Mouse (Mus musculus) liver, embryonic 16.5 days (tissue): ENCODE data around the gene Npb. TPM values are rescaled to one million over a fixed set of nuclear protein-coding genes. Genes with fewer than 3 reads are reported as not detected.
A peak's percentile ranks its signal among the peaks of the same experiment; 100 is the strongest.
"Not testable (repeated sequence)": the region's sequence is repeated elsewhere in the genome, so short reads cannot be mapped to it uniquely, and the experiment has no call there.

Experiments used
- ATAC-seq: fragments of 200-750 bp; cut with Nextera tagmentation; 2 replicates; pipeline ENCODE4 v1.8.0; 2017; ENCODE audit warnings: low read depth, mild to moderate bottlenecking, moderate number of reproducible peaks, moderate library complexity
- H3K27ac ChIP-seq: fragments of 300-500 bp; sonication (generic); 2 replicates; pipeline ENCODE4 v1.5.1; 2014; ENCODE audit warnings: mild to moderate bottlenecking, low read length
- H3K27me3 ChIP-seq: fragments of 300-500 bp; sonication (generic); 2 replicates; pipeline ENCODE4 v1.6.1; 2014; ENCODE audit warnings: low read depth, low read length, mixed read lengths; ENCODE audit not compliant: control insufficient read depth, insufficient read depth
- H3K36me3 ChIP-seq: fragments of 300-500 bp; sonication (generic); 2 replicates; pipeline ENCODE4 v1.6.1; 2014; ENCODE audit warnings: mild to moderate bottlenecking; ENCODE audit not compliant: control insufficient read depth, insufficient read depth
- H3K4me1 ChIP-seq: fragments of 300-500 bp; sonication (generic); 2 replicates; pipeline ENCODE4 v1.6.1; 2014; ENCODE audit warnings: low read depth, low read length, mixed read lengths; ENCODE audit not compliant: control insufficient read depth
- H3K4me2 ChIP-seq: fragments of 300-500 bp; sonication (generic); 2 replicates; pipeline ENCODE4 v1.6.1; 2014; ENCODE audit warnings: low read depth, low read length, mixed read lengths
- H3K4me3 ChIP-seq: fragments of 300-500 bp; sonication (generic); 2 replicates; pipeline ENCODE4 v1.5.1; 2014; ENCODE audit warnings: low read depth, mild to moderate bottlenecking, low read length
- H3K9ac ChIP-seq: fragments of 300-500 bp; sonication (generic); 2 replicates; pipeline ENCODE4 v1.6.1; 2014; ENCODE audit warnings: low read depth, low read length
- H3K9me3 ChIP-seq: fragments of 300-500 bp; sonication (generic); replicated peaks from 2 replicates; pipeline ENCODE4 v1.6.1; 2016; ENCODE audit warnings: low read length; ENCODE audit not compliant: control insufficient read depth
- WGBS: fragments of 180-500 bp; shearing (Covaris S2); extraction: QIAGEN DNeasy Blood & Tissue Kit; methylation state at CpG from one replicate; pipeline ENCODE4 v1.1.7; 2014; ENCODE audit not compliant: insufficient replicate concordance; 5-methylcytosine and 5-hydroxymethylcytosine counted together
- polyA plus RNA-seq: library from polyadenylated mRNA; unstranded; fragments of >200 nt; fragmentation: Nextera tagmentation; extraction: Ambion mirVana; gene quantifications from 2 replicates; pipeline ENCODE4 v1.2.1, GENCODE M21; 2015

Gene Npb
- polyA plus RNA-seq, 1 experiment from 2014 or later, result 16.4 TPM

DNA sequence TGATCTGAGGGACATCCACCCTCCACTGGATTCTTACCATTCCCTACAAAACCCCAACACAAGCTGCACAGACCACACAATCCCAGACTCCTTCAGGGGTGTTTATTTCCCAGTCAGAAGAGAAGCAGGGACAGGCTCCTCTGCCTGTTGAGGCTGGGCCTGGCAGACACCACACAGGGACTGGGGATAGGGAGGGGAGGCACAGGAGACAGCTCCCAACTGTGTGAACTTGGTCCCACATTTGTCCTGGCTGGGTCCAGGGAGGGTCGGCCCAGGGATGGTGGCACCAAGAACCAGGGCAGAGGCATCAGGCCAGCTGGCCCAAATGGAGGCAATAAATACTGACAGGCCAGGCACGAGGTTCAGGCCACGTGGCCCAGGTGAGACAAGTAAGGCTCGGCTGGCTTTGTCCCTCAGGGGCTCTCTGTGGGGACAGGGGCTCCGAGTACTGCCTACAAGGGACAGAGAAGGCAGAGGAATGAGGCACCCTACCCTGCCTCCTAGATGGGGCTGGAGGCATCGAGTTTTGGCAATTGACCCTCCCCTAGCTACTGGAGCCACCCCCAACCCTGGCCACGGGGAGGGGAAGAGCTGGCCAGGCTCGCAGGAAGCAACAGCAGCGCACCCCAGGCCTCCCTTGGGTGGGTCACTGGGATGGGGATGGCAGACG, 30.1 kb upstream of the Npb start:
- Histone ChIP-seq H3K4me1 (peaks cover 51% of the 10 kb centered on the region), H3K4me2 (no peak overlapping the region), H3K27ac (no peak overlapping the region), H3K9me3 (no peaks in the 10 kb centered on the region), H3K36me3 (peaks cover 16% of the 10 kb centered on the region), H3K4me3 (no peak overlapping the region), H3K9ac (no peak overlapping the region), H3K27me3 (no peaks in the 10 kb centered on the region)
- 80% methylated on average over 10 of the region's 10 CpGs for WGBS
- ATAC-seq, result no peak

DNA sequence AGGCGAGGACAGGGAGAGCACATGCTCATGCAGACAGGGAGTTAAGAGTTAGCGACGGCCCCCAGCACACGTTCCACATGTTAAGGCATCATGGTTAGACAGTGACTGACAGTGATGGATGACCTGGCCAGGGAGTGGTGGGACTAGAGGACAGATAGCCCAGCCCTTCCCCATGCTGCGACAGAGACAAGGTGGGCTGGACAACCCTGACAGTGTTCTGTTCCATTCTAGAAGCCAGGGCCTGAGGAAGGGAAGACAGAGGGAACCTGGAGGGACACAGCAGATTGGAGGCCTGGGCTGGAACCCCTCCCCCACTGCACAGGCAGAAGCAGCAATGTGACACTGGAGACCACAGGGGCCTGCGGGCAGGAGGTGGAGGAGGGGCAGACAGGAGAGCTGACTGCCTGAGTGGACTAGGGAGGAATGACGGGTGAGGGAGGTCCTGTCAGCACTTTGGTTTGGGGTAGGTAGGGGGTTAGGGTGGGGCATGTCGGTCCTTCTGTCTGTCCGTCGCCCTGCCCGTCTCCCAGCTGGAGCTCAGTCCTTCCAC, 29.5 kb upstream of the Npb start:
- 81% methylated on average over 11 of the region's 11 CpGs for WGBS
- ATAC-seq, result no peak
- Histone ChIP-seq H3K9me3 (no peaks in the 10 kb centered on the region), H3K36me3 (peaks cover 17% of the 10 kb centered on the region), H3K27me3 (no peaks in the 10 kb centered on the region), H3K4me1 (peaks cover 51% of the 10 kb centered on the region), H3K9ac (no peak overlapping the region), H3K4me2 (no peak overlapping the region), H3K27ac (no peak overlapping the region), H3K4me3 (no peak overlapping the region)

DNA sequence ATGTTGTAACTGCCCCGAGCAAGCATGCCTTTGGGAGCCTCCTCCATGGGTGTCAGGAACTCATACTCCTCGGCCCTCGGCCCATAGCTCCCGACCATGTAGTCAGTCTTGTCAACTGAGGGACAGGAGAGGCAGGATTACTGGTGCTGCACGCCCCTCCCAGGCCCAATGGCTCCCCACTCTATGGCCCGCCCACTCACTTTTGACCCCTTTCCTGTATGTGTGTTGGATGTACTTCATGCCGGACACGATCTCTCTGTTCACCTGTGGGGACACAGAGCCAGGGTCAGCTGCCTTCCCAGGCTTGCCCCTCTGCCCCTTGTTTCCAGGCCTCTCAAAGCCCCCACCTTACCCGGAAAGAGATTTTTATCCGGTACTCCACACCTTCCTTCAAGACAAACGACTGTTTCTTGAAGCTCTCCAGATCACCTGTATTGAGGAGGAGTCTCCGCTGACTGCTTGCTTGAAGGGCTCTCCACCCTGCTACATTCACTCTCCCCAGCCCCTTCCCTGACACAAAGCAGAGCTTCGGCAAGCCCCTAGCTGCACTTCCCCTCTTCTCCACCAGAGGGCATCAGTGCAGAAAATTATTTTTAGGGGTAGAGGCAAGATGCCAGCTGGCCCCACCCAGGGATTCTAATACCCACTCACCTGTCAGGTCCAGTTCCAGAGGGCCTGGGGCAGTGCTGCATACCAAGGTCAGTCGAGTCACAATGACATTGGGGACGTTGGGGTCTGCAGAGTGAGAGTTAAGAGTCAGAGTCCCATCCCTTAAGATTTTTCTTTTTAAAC, 28.8 kb upstream of the Npb start:
- Histone ChIP-seq H3K4me1 (peaks cover 46% of the 10 kb centered on the region), H3K9me3 (no peaks in the 10 kb centered on the region), H3K4me3 (peak overlapping the region; percentile 88), H3K36me3 (peaks cover 23% of the 10 kb centered on the region), H3K27ac (no peak overlapping the region; the same call in 1 of the 2 replicates), H3K4me2 (peak overlapping the region; percentile 96), H3K27me3 (no peaks in the 10 kb centered on the region), H3K9ac (peak overlapping the region; percentile 87; the same call in 1 of the 2 replicates)
- no peak for ATAC-seq
- 56% methylated on average over 15 of the region's 15 CpGs for WGBS

DNA sequence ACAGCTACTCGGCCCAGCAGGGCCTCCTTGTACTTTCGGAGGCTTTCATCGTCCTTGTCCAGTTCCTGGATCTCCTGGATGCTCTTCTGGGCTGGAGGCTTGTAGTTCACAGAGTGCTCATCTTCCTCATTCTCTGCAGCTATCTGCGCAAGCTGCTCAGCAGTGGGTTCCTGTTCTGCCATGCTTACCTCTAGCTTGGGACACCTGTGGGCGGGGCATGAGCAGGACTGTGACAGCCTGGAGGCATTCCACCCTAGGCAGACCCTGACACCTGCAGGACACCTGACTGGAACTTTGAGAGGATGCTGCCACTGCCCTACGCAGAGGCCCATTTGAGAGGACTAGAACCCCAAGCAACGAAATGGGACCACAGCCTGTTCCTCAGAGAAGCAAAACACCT, 28.1 kb upstream of the Npb start:
- Histone ChIP-seq H3K9me3 (no peaks in the 10 kb centered on the region), H3K9ac (peak overlapping the region; percentile 87), H3K4me2 (peak overlapping the region; percentile 96), H3K27ac (peak overlapping the region; percentile 86), H3K27me3 (no peaks in the 10 kb centered on the region), H3K36me3 (peaks cover 26% of the 10 kb centered on the region), H3K4me1 (peaks cover 42% of the 10 kb centered on the region), H3K4me3 (peak overlapping the region; percentile 88)
- no peak for ATAC-seq
- WGBS, result 39% methylated on average over 7 of the region's 7 CpGs

DNA sequence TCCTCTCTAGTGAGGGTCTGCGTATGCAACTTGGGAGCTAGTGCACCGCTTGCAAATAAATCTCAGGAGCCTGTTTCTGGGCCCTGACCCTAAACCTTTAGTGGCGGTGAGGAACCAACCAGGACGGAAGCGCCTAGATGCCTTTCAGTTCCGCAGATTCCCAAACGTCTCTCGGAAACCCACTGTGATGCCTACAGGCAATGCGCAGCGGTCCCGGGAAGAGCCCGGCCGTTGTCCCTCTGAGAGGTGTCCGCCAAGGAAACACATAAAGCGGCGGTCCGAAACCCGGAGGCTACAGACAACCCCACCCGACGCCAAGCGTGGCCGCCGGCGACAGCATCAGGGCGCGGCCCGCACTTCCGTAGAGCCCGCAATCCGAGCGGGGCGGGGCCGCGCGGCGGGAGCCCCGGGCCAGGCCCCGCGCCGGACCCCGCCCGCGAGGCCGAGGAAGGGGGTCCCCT, 27.4 kb upstream of the Npb start:
- Histone ChIP-seq H3K9ac (peak overlapping the region; percentile 87), H3K27ac (peak overlapping the region; percentile 86), H3K4me2 (peak overlapping the region; percentile 96), H3K27me3 (no peaks in the 10 kb centered on the region), H3K9me3 (no peaks in the 10 kb centered on the region), H3K36me3 (peaks cover 32% of the 10 kb centered on the region), H3K4me3 (peak overlapping the region; percentile 88), H3K4me1 (peaks cover 42% of the 10 kb centered on the region)
- under 1% methylated on average over 41 of the region's 44 CpGs for WGBS
- peak; percentile 70 for ATAC-seq

DNA sequence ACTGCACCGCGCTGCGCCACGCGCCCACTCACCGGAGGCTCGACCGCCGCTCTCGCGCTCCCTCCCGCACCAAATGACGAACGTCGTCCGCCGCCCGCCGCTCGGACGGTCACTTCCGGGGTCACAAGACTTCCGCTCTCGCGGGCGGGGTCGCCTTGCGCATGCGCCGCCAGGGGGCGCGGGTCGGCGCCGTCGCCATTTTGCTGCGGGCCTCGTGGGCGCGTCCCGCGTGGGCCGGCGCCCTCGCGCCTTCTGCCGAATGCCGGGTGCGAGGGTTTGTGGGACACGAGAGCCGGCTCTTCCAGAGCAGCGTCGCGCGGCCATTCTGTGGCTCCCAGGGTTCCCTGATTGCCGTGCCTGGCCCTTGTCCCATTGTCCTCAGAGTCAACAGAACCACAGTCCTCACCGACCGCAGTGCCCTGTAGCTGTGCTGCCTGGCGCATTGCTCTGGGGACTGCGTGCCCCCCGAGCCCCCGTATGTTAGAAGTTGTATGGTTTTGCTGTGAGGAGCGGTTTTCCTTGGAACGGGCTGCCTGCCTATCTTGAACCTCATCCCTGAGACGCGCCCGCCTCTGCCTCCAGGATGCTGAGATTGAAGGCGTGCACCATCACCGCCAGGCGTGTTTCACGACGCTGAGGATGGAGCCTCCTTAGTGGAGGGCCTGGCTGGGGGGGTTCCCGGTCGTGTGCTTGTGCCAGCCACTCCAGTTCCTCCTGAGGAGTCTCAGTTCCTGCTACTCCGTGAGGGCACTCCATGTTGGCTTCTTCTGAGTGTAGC, 26.6 kb upstream of the Npb start, which contains the start of gene Arhgdia:
Gene Arhgdia, minus strand, starts transcription at position 135 of the 778 bp plus-strand sequence.
- Histone ChIP-seq H3K4me2 (peak within 1 kb of the TSS; percentile 96), H3K27ac (peak within 1 kb of the TSS; percentile 86), H3K4me3 (peak within 1 kb of the TSS; percentile 88), H3K9me3 (no peaks in the 10 kb centered on the region), H3K36me3 (peaks cover 37% of the 10 kb centered on the region), H3K27me3 (no peaks in the 10 kb centered on the region), H3K4me1 (peaks cover 39% of the 10 kb centered on the region), H3K9ac (peak within 1 kb of the TSS; percentile 87)
- 2% methylated on average over 75 of the region's 75 CpGs for WGBS
- peak; percentile 60 for ATAC-seq

DNA sequence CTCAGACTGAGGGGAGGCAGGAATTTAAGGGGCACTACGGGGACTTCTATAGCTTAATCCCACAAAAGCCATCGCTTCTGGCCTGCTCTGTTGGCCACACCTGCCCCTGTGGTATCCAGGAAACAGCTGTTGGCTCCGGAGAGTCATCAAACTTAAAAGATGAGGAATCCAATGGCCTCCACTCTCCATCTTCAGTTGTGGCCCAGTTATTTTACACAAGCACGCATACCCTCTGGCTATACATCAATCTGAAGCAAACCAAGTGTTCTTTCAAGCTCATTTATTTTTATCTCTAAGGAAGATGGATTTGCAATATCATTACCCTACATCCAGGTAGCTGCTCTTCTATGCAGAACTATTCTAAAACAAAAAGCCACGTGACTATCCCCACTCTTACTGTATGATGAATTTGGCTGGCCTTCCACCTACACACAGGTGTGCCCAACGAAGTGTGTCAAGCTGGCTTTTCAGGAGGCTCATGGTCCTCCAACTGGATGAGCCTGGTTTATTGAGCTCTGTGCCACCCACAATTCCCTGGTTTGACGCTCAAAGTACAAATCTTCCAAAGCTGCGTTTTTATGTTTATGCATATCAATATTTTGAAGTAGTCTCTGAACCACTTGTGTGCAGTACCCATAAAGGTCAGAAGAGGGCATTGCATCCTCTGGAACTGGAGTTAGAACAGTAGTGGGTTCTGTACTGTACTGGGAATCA, 25.9 kb upstream of the Npb start:
- WGBS, result 58% methylated on average over 8 of the region's 8 CpGs
- H3K4me1 ChIP-seq, result peaks cover 39% of the 10 kb centered on the region
- H3K27me3 ChIP-seq, result no peaks in the 10 kb centered on the region
- no peak for ATAC-seq
- no peaks in the 10 kb centered on the region for H3K9me3 ChIP-seq
- peaks cover 44% of the 10 kb centered on the region for H3K36me3 ChIP-seq
- H3K27ac ChIP-seq, result peak overlapping the region; percentile 86
- peak overlapping the region; percentile 88 for H3K4me3 ChIP-seq
- peak overlapping the region; percentile 96 for H3K4me2 ChIP-seq
- peak overlapping the region; percentile 87 for H3K9ac ChIP-seq

DNA sequence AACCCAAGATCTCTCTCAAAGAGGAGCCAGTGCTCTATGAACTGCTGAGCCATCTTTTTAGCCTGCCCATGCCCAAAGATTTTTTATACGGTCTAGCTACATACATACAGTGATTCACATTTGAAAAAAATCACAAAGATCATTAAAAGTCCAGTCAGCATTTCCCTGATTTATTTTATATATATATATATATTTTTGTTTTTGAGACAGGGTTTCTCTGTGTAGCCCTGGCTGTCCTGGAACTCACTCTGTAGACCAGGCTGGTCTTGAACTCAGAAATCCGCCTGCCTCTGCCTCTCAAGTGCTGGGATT, 25.3 kb upstream of the Npb start:
- H3K36me3 ChIP-seq, result peaks cover 48% of the 10 kb centered on the region
- peaks cover 39% of the 10 kb centered on the region for H3K4me1 ChIP-seq
- not testable (repeated sequence) for H3K27ac ChIP-seq, H3K27me3 ChIP-seq, ATAC-seq, H3K4me3 ChIP-seq, H3K9ac ChIP-seq, H3K9me3 ChIP-seq, H3K4me2 ChIP-seq
- 88% methylated on average over 2 of the region's 2 CpGs for WGBS
